Mouse (Mus musculus): ENCODE results near the gene Anxa9.

DNA sequence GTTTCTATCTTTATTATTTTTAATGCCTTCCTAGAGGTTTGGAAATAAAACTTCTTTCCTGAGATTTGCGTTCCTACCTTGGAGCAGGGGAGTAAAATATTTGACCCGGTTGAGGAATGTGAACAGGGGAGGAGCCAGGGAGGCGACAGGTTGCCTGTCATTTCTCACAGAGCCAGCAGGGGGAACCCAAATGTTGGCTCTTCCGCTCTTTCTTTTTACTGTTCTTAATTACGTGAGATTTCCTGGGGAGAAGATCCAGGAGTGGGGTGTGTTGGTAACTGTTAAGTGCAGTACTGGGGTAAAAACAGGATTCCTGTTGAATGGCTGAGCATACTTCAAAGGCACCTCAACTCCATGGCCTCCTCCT is 10.9 kb downstream of the Anxa9 start:
- no peak for TF ChIP-seq POLR2A (IDR thresholded peaks at IDR 0.05; ENCODE audit: low read depth, low read length)
- TF ChIP-seq CTCF (IDR thresholded peaks at IDR 0.05; ENCODE audit: extremely low read depth, insufficient read depth, insufficient read length, insufficient replicate concordance) = peak; percentile 70; the same call in 1 of the 2 replicates

Measured in spleen, adult 2 months (tissue).